Mouse (Mus musculus) heart, embryonic 14.5 days (tissue): ENCODE measurements around the gene Awat2. TPM values are rescaled to one million over a fixed set of nuclear protein-coding genes. Genes with fewer than 3 reads are reported as not detected.
"Not testable (repeated sequence)": the region's sequence is repeated elsewhere in the genome, so short reads cannot be mapped to it uniquely, and the experiment has no call there.

ENCODE experiments used
- ATAC-seq: fragments of 200-750 bp; cut with Nextera tagmentation; 2 replicates; pipeline ENCODE4 v1.8.0; 2017; ENCODE audit warnings: low read depth, moderate TSS enrichment; ENCODE audit not compliant: insufficient number of reproducible peaks, insufficient read depth, low FRiP score
- H3K27ac ChIP-seq, 2 experiments: fragments of 200-500 bp in 1 of 2; fragments of 300-500 bp in 1 of 2; sonication (generic) in 1 of 2; replicated peaks in 1 of 2; 2 replicates each; pipeline ENCODE4 v1.5.1; 2012 to 2014; ENCODE audit warnings: low read depth in 2 of 2, low read length in 2 of 2, control low read depth in 1 of 2, mild to moderate bottlenecking in 1 of 2, mixed read lengths in 1 of 2; ENCODE audit not compliant: control insufficient read depth in 1 of 2, insufficient read depth in 1 of 2
- H3K27me3 ChIP-seq: fragments of 300-500 bp; sonication (generic); 2 replicates; pipeline ENCODE4 v1.6.1; 2014; ENCODE audit warnings: mild to moderate bottlenecking, low read length, control low read depth; ENCODE audit not compliant: control insufficient read depth, insufficient read depth
- H3K36me3 ChIP-seq: fragments of 300-500 bp; sonication (generic); 2 replicates; pipeline ENCODE4 v1.6.1; 2014; ENCODE audit warnings: mild to moderate bottlenecking, control low read depth, low read length, mixed read lengths; ENCODE audit not compliant: control insufficient read depth, insufficient read depth
- H3K4me1 ChIP-seq, 2 experiments: fragments of 200-500 bp in 1 of 2; fragments of 300-500 bp in 1 of 2; sonication (generic) in 1 of 2; 2 replicates each; pipeline ENCODE4 v1.6.1; 2012 to 2014; ENCODE audit warnings: low read length in 2 of 2, control low read depth in 1 of 2, mixed read lengths in 1 of 2; ENCODE audit not compliant: control insufficient read depth in 2 of 2, insufficient read depth in 2 of 2
- H3K4me2 ChIP-seq: fragments of 300-500 bp; sonication (generic); 2 replicates; pipeline ENCODE4 v1.6.1; 2014; ENCODE audit warnings: mild to moderate bottlenecking, low read length
- H3K4me3 ChIP-seq, 2 experiments: fragments of 200-500 bp in 1 of 2; fragments of 300-500 bp in 1 of 2; sonication (generic) in 1 of 2; 2 replicates each; pipeline ENCODE4 v1.5.1; 2012 to 2014; ENCODE audit warnings: low read length in 2 of 2, mild to moderate bottlenecking in 2 of 2, control low read depth in 1 of 2, low read depth in 1 of 2, moderate library complexity in 1 of 2; ENCODE audit not compliant: control insufficient read depth in 1 of 2, insufficient read depth in 1 of 2
- H3K9ac ChIP-seq: fragments of 300-500 bp; sonication (generic); 2 replicates; pipeline ENCODE4 v1.6.1; 2014; ENCODE audit warnings: mild to moderate bottlenecking, low read length
- H3K9me3 ChIP-seq: fragments of 300-500 bp; sonication (generic); 2 replicates; pipeline ENCODE4 v1.6.1; 2016; ENCODE audit warnings: low read length, control low read depth; ENCODE audit not compliant: control insufficient read depth
- WGBS: fragments of 180-500 bp; shearing (Covaris S2); extraction: QIAGEN DNeasy Blood & Tissue Kit; methylation state at CpG from one replicate; pipeline ENCODE4 v1.1.7; 2014; 5-methylcytosine and 5-hydroxymethylcytosine counted together
- polyA plus RNA-seq: library from polyadenylated mRNA; unstranded; fragments of >200 nt; fragmentation: Nextera tagmentation; extraction: Ambion mirVana; gene quantifications from 2 replicates; pipeline ENCODE4 v1.2.1, GENCODE M21; 2014

Gene Awat2
- polyA plus RNA-seq = not detected in 2 replicates

DNA sequence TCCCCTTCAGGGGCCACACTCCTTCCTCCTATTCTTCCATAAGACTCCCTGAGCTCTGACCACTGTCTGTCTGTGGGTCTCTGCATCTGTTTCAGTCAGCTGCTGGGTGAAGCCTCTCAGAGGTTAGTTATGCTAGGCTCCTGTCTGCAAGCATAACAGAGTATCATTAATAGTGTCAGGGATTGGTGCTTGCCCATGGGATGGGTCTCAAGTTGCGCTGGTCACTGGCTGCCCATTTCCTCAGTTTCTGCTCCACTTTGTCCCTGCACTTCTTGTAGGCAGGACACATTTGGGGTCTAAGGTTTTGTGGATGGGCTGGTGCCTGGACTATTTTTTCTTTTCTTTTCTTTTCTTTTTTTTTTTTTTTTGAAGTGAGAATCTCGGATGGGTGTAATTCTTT is at the start of gene Awat2:
TSS of gene Awat2 (minus strand) at position 101 of the 400 bp plus-strand sequence.
- not testable (repeated sequence) for ATAC-seq, H3K9me3 ChIP-seq, H3K27me3 ChIP-seq, H3K27ac ChIP-seq, H3K36me3 ChIP-seq, H3K4me2 ChIP-seq, H3K4me1 ChIP-seq, H3K4me3 ChIP-seq, H3K9ac ChIP-seq
- 75% methylated on average over 2 of the region's 2 CpGs for WGBS

DNA sequence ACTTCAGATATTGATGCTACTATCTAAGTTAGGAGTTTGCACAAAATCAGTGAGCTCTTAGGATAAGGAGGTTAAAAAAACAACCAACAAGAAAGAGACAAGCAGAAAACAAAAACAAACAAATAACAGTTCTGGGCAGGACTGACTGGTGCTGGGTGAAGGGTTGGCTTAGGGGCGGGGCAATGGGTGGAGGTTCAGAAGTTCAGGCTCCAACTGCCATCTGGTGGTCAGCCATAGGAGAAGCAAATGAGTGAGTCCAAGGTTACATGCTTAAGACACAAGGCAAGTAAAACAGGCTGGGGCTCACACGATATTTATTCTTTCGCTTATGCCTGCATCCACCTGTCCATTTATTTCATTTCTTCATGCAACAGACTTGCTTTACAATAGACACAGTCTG is 37.8 kb upstream of the Awat2 start:
- no peaks in the 10 kb centered on the region for H3K9me3 ChIP-seq
- no peak overlapping the region for H3K4me2 ChIP-seq
- no peak overlapping the region for H3K9ac ChIP-seq
- no peaks in the 10 kb centered on the region for H3K4me1 ChIP-seq
- no peak overlapping the region for H3K27ac ChIP-seq
- WGBS = 34% methylated on average over 3 of the region's 3 CpGs
- no peak; the same call in 1 of the 2 replicates for ATAC-seq
- H3K27me3 ChIP-seq = no peaks in the 10 kb centered on the region
- no peak overlapping the region for H3K4me3 ChIP-seq
- H3K36me3 ChIP-seq = no peaks in the 10 kb centered on the region

DNA sequence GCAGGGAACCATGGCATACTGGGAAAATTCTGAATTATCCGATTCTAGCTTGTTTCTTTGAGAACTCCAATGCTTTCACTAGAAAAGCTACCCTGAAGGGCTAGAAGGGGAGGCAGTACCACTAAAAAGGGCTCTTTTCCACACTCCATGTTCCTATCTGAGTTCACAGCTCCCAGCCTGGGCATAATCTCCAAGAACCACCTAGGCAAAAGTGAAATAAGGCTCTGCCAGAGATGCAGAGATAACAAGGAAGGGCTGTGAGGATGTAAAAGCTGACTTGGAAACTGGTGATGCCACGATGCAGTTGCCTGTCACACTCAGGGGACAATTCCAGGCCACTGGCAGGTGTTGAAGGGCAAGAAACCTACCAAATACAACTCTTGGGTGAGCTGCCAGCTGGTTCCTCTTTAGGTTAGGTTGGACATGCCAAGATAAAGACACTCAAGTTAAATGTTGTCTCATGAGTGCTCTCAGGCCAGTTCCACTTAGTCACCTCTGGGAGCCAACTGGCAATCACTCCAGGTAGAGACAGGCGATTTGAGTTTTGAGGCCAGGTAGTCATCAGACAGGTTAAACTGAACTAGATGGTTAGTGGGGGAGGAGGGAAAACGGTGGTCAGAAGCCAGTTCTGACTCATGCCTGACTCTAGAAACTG is 33.2 kb upstream of the Awat2 start:
- no peaks in the 10 kb centered on the region for H3K36me3 ChIP-seq
- H3K9ac ChIP-seq = no peak overlapping the region
- H3K4me3 ChIP-seq = no peak overlapping the region
- no peaks in the 10 kb centered on the region for H3K9me3 ChIP-seq
- H3K4me2 ChIP-seq = no peak overlapping the region
- ATAC-seq = no peak
- WGBS = 55% methylated on average over 4 of the region's 4 CpGs
- H3K27me3 ChIP-seq = no peaks in the 10 kb centered on the region
- H3K27ac ChIP-seq = no peak overlapping the region
- H3K4me1 ChIP-seq = no peaks in the 10 kb centered on the region

DNA sequence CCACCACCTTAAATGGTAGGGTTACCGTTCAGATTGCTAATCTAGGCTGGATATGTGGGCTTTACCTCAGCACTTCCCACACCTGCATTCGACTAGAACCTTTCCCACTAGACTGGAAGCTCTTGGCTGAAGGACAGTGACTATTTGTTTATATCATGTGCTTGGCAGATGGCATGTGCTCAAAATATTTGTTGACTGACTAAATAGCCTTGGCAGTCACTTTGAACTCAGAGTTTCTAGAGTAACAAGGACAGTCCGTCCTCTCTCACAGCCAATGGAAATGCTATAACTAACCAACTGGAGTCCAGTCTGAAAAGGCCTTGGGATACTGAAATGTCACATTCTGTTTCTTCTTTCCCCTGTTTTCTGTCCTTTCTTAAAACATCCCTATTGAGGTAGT is 29.0 kb upstream of the Awat2 start:
- Histone ChIP-seq H3K36me3 (no peaks in the 10 kb centered on the region), H3K27ac (no peak overlapping the region), H3K27me3 (no peaks in the 10 kb centered on the region), H3K4me2 (no peak overlapping the region), H3K4me3 (no peak overlapping the region), H3K4me1 (no peaks in the 10 kb centered on the region), H3K9me3 (no peaks in the 10 kb centered on the region), H3K9ac (no peak overlapping the region)
- WGBS = 77% methylated on average over 3 of the region's 3 CpGs
- ATAC-seq = no peak

DNA sequence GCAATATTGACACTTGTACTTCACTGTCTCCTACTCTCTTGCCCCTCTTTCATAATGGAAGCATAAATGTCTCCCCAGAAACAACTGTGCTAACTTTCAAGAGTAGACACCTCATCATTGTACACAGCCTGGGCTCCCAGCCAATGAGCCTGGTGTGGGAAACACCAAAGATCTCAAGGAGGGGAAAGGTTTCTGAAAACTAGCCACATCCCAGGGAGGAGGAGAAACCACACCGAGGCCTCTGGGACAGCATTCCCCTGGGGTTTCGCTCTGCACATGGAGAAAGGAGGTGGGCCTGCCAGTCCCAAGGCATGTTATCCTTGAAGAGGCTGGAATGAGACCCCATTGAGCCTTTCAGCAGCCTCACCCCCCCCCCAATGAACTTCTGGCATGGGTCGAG is 27.6 kb upstream of the Awat2 start:
- ATAC-seq = no peak
- Histone ChIP-seq H3K4me3 (no peak overlapping the region), H3K27me3 (no peaks in the 10 kb centered on the region), H3K27ac (no peak overlapping the region), H3K9me3 (no peaks in the 10 kb centered on the region), H3K36me3 (no peaks in the 10 kb centered on the region), H3K4me2 (no peak overlapping the region), H3K9ac (no peak overlapping the region), H3K4me1 (no peaks in the 10 kb centered on the region)
- WGBS = 75% methylated on average over 3 of the region's 3 CpGs

DNA sequence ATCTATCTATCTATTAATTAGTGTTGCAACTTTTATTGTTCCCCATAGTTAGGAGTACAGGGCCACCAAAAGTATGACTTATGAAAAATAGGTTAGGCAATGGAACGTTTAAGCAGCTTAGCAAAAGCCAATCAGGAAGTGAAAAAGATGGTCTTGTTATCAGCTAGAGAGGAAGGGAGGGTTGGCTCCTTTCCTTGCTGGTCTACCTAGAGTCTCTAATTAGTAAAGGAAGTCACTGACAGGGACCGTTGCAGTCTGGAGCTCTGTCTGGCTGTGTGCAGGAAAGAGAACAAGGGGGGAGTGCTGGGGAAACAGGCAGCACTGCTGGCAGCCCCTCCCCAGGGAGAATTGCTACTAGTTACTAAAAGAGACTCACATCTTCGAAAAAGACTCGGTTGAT is 25.5 kb upstream of the Awat2 start:
- ATAC-seq = no peak
- H3K27ac ChIP-seq = no peak overlapping the region
- H3K9ac ChIP-seq = no peak overlapping the region
- no peaks in the 10 kb centered on the region for H3K4me1 ChIP-seq
- 61% methylated on average over 4 of the region's 4 CpGs for whole genome bisulfite sequencing
- H3K4me3 ChIP-seq = no peak overlapping the region
- H3K36me3 ChIP-seq = no peaks in the 10 kb centered on the region
- H3K27me3 ChIP-seq = no peaks in the 10 kb centered on the region
- no peaks in the 10 kb centered on the region for H3K9me3 ChIP-seq
- no peak overlapping the region for H3K4me2 ChIP-seq

DNA sequence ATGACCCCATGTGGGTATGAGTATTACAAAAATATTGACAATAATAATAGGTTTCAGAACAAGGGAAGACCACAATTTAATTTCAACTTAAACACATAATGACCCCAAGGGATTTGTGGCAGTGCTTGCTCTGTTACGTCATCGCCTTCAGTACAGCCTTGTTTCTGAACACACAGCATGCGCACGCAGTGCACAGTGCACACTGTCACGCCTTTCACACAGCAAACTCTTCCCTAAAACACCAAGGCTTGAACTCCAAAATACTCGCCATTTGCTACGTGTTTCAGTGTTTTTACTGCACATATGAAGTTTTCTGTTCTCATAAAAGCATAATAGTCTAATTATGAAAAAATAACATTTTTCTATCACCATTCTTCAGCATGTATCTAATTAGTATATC is 1.0 kb upstream of the Awat2 start:
- no peaks in the 10 kb centered on the region for H3K4me1 ChIP-seq
- no peaks in the 10 kb centered on the region for H3K36me3 ChIP-seq
- no peak for ATAC-seq
- H3K4me2 ChIP-seq = no peak overlapping the region
- no peak overlapping the region for H3K27ac ChIP-seq
- WGBS = 89% methylated on average over 7 of the region's 7 CpGs
- H3K4me3 ChIP-seq = no peak overlapping the region
- H3K9me3 ChIP-seq = no peaks in the 10 kb centered on the region
- no peaks in the 10 kb centered on the region for H3K27me3 ChIP-seq
- no peak overlapping the region for H3K9ac ChIP-seq

DNA sequence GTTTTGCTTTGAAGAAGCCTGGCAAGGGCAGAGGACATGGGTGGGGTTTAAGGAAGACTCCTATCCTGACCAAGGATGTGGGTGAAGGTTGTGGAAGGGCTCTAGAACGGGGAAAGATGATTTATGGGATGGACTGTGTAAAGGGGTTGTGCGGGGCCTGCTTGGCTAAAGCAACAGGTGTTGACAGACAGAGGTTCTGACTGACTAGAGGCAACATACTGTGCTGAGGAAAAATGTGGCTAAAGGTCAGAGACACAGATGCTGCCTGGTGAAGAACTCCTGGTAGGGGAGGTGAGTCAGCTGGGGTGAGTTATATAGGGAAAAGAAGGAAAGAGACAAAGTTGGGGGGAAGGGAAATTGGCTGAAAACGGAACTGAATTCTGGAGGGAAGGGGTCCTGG is 10.2 kb downstream of the Awat2 start:
- Histone ChIP-seq H3K36me3 (no peaks in the 10 kb centered on the region), H3K27ac (no peak overlapping the region), H3K4me2 (no peak overlapping the region), H3K27me3 (no peaks in the 10 kb centered on the region; the same call in 1 of the 2 replicates), H3K4me3 (no peak overlapping the region), H3K9ac (no peak overlapping the region), H3K4me1 (no peaks in the 10 kb centered on the region), H3K9me3 (no peaks in the 10 kb centered on the region)
- 57% methylated on average over 3 of the region's 3 CpGs for WGBS
- ATAC-seq = no peak
